Mouse (Mus musculus): Measurements from ENCODE around the gene Ncbp2.
A peak's percentile ranks its signal among the peaks of the same experiment; 100 is the strongest.

Ncbp2 gene

GRCm38 (mm10) chr16:31948345-31948774 is at the start of gene Ncbp2, which contains the start of gene 0610012G03Rik:
Gene Ncbp2 (plus strand): TSS chr16:31948513.
Gene 0610012G03Rik (minus strand): TSS chr16:31948494.
- DNase-seq: peak; percentile 97

DNA sequence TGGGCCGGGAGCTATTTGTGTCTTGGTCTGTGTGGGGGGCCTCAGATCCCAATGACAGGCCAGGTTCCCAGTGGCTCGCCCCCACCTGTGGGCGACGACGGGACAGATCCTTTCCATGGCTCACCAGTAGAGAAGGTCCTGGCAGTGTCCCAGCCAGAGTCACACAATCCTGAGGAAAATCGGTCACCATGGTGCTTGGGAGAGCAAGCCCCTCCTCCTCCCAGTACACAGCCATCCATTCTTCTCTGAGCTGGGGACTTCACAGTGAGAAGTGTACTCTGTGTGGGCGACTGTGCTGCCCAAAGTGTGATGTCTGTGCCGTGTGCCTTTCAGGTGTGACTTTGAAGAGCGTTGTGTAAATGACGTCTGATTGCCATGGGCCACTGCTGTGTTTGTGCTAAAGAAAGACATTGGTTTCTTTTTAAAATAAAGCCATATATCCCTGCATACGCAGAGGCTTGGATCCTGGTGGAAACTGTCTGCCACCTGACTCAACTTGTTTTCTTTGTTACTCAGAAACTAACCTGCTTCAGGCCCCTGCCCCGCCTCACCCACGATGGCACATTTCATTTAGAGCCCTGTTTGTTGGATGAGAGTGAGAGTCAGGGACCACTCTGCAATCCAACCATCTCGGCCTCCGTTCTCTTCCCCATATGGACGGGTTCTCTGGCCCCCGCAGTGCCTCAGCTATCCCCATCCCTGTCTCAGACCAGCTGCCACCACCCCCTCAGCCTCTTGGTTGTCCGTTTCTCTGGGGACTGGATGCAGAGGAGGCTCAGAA is 49.6 kb upstream of the Ncbp2 start:
- DNase-seq: no peak

GRCm38 (mm10) chr16:31901886-31902285 is 46.4 kb upstream of the Ncbp2 start:
- no peak for DNase-seq

- no peak for DNase-seq
Measured at GRCm38 (mm10) chr16:31903239-31903638, 45.1 kb upstream of the Ncbp2 start.

- no peak for DNase-seq
Measured at GRCm38 (mm10) chr16:31905331-31905730, 43.0 kb upstream of the Ncbp2 start.

DNA sequence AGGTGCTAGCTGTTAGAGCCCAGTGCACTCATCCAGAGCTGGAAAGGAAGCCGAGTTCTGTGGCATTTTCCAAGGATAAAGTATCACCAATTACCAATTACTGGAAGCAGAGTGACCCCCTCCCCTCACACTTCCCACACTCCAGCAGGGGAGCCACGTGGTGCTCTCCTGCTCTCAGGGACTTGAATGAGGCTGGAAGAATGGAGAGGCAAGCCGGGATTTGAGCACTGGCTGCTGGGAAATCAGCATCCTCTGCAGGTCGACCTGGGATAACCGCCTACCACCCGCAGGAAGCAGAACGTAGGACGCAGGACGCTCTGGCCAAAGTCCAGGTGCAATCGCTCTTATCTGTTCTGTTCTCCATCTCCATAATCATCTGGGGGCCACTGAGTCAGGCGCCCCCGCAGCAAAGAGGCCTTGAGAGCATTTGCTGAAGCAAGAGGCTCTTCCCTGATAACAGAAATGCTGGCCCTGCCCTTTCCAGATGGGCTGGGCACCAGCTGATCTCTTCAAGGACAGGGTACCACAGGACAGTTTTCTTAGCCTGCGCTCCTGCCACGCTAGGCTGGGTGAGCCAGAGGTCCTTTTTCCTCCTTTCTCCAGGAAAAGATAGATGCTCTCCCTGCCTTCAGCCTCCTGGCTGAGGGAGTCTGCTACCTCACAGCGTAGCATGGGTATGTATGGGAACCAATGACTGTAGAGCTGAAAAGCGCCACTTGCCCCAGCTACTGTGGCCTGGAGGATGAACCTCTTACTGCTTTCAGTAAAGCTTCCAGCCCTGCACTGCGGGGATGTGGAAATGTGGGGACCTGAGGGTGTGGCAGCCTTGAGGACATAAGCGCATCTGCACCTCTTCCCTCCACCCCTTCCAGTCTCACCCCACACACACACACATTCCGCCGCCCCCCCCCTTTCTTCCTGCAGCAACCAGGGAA is 42.2 kb upstream of the Ncbp2 start:
- DNase-seq: no peak

DNA sequence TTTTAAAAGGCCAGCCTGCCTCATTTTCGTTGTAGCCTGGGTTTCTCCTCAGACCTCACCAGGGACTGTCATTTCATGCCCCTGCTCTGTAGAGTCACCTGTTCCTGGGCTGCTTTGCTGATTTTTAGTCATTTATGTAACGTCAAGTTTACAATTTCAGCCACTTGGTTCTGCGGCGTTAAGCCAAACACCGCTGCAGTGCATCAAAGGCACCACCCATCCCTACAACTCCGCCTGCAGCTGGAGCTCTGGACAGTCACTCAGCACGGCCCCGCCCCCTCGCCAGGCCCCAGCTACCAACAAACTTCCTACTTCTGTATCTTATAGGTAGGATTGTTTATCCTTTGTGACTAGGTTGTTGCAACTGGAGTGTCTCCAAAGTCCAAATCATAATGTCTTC is 41.4 kb upstream of the Ncbp2 start:
- peak; percentile 57 for DNase-seq

- DNase-seq: no peak
Measured at GRCm38 (mm10) chr16:31908959-31909358, 39.4 kb upstream of the Ncbp2 start.

- DNase-seq: peak; percentile 22
Measured at GRCm38 (mm10) chr16:31910281-31910847, 37.9 kb upstream of the Ncbp2 start.

- DNase-seq: peak; percentile 27
Measured at GRCm38 (mm10) chr16:31917776-31918175, 30.5 kb upstream of the Ncbp2 start.

DNA sequence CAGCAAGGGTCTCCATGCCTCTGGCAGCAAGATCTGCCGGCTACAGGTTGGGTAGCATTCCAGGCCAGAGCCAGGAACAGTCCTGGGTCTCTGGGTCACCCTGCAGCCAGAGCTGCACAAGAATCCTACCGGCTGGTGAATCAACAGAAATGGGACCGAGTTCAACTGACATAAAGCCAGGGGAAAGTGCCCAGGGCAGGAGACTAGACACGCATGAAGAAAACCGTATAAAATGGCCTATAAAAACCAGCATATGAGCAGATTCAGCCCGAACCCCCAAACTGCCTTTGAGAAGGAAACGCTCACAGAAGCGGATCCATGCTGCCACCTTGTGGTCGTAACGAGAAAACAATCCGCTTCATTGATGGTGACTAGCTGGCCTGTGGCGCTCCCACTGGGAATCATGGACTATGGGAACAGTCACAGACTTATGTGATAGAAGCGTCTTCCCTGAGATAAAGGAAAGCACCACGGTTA is 30.0 kb upstream of the Ncbp2 start:
- peak; percentile 86 for DNase-seq

- no peak for DNase-seq
Measured at GRCm38 (mm10) chr16:31924368-31924767, 23.9 kb upstream of the Ncbp2 start.

GRCm38 (mm10) chr16:31926091-31926490 is 22.2 kb upstream of the Ncbp2 start:
- no peak for DNase-seq

DNA sequence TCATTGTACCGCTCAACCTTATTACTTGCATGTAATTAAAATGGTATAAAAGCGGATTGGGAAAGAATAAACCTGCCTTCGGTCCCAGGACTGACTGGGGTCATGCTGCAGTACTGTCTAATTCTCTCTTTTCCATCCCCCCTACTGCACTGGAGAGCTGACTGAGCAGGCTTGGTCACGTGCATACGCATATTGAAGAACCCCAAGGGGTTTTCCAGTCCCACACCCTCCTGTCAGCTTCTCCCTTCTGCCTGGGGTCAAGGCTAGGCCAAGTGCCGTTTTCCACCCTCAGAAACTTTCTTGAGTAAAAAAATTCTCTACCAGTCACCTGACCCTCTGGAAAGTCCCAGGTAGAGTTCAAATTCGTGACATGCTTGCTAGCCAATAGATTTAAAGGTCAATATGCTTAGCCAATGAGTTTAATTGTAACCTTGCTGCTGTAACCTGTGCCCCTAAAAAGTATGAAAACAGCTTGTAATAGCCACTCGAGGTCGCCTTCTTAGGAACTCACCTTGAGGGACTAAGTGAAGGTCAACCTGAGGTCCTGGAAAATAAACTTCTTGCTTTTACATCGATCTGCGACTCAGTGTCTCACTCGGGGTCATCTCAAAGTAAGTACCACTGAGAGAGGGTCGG is 21.6 kb upstream of the Ncbp2 start:
- DNase-seq: no peak

GRCm38 (mm10) chr16:31927412-31927811 is 20.9 kb upstream of the Ncbp2 start:
- no peak for DNase-seq

GRCm38 (mm10) chr16:31931330-31931729 is 17.0 kb upstream of the Ncbp2 start:
- no peak for DNase-seq

GRCm38 (mm10) chr16:31932255-31932654 is 16.1 kb upstream of the Ncbp2 start:
- DNase-seq: no peak

GRCm38 (mm10) chr16:31932840-31933697 is 15.2 kb upstream of the Ncbp2 start:
- peak; percentile 90 for DNase-seq

DNA sequence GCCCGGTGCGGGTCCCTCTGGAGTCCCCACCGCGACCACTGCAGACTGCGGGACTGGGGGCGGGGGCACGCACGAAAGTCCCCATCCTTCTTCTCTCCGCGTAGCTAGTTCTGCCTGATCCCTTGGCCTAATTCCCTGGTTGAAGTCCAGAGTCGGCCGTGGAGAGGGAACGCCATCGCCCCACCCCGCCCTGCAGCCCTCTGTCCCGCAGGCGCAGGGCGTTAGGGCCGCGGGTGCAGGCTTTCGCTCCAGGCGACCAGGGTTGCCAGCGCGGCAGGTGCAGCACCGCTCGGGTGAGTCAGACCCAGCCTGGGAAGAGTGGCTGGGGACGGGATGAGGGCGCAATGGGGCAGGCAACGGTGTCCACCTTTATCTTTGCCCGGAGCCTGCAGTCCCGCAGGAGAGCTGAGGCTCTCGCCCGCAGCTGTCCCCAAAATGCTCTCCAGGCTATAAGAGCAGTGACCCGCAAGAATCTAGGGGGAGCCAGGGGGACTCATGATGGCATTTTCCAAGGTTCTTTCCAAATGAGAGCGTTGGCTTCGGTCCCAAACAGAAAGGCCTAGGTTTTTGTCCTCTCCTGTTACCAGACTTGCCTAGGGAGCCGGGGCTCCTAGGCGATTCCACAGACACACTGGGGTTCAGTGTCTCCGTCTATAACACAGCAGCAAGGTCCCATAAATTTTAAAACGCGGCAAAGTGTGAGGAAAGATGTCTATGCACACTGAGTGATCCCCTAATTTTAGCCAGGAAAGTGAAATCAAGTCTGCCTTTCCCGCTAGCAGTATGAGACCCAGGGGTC is 14.4 kb upstream of the Ncbp2 start, which contains the start of gene Pigz:
Gene Pigz, plus strand, starts transcription at position 101 of the 799 bp plus-strand sequence.
- DNase-seq: peak; percentile 54

DNA sequence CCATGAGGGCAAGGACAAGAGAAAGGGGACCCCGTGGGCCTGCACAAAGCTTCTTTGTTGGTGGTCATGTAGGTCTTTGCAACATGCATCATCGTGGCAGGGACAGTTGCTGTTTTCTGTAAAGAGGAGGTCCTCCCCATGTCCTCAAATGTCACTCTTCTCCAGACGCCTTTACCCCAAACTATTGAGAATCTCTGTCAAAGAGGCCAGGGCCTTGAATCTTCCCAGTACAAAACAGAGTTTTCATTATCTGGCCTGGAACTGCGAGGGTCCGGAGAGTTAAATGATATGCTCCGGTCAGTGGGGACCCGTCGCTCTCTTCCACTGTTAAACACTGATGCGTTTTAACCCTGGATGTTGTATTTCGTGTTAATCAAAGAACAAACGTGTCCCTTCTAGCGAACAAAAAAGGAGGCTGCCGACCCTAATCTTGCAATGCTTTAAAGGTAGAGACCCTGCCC is 13.7 kb upstream of the Ncbp2 start:
- DNase-seq: no peak

Data from kidney, postnatal 14 days (tissue).